Mouse (Mus musculus): ENCODE measurements around the gene Kmt5b. TPM values are rescaled to one million over a fixed set of nuclear protein-coding genes. Genes with fewer than 3 reads are reported as not detected.

The Kmt5b gene
- total RNA-seq, 1 experiment: 27.2 TPM

DNA sequence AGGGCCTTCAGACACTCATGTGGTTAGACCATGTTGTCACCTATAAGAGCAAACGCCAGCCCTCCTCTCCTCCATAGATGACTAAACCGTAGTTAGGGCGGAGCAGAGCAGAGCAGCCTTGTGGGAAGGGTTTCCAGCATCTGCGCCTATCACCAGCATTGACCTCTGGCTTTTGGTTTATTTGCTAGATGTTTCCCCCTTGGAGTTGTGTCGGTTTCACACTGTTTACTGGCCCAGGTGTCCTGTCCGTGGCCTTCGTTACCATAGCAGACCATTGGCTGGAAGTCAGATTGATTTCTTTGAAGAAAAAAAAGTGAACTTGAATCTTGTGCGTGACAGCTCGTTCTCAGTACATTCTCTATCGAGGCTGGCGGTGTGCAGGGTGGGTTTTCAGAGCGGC, 48.6 kb downstream of the Kmt5b start:
- no peak overlapping the region for H3K4me3 ChIP-seq (ENCODE audit: insufficient read depth in 1 of 2, low read depth in 1 of 2, low read length in 2 of 2, poor library complexity in 1 of 2, severe bottlenecking in 1 of 2)
- in situ Hi-C loops (cut with MboI; ENCODE audit: low sequenced_read_pairs in 2 of 2, unreplicated experiment in 2 of 2): no loop called here
- peaks cover 0 to 2% of the 10 kb centered on the region in 2 experiments; a peak in 1 of 4 replicates for H3K4me1 ChIP-seq (ENCODE audit: control insufficient read depth in 2 of 2, insufficient read depth in 2 of 2, low read length in 2 of 2, poor library complexity in 1 of 2)
- no peak overlapping the region for H3K27ac ChIP-seq (ENCODE audit: insufficient read depth, low read depth, low read length, poor library complexity, severe bottlenecking)
- peaks cover 6% of the 10 kb centered on the region; the same call in 1 of the 2 replicates for H3K36me3 ChIP-seq (ENCODE audit: control insufficient read depth, insufficient read depth, low read length, poor library complexity, severe bottlenecking)
- H3K9ac ChIP-seq (ENCODE audit: insufficient read depth, low read depth, low read length, poor library complexity, severe bottlenecking): no peak overlapping the region
- no peak for DNase-seq (ENCODE audit: low read depth, low spot score)
- TF ChIP-seq ZC3H11A (IDR thresholded peaks at IDR 0.05; ENCODE audit: borderline replicate concordance, low read depth, low read length): no peak
- no peak for TF ChIP-seq CHD2 (IDR thresholded peaks at IDR 0.05; ENCODE audit: low read depth, low read length)
- no peak for TF ChIP-seq ZNF384 (IDR thresholded peaks at IDR 0.05; ENCODE audit: low read depth, low read length)
- TF ChIP-seq HCFC1 (IDR thresholded peaks at IDR 0.05; ENCODE audit: borderline replicate concordance, insufficient read depth, low read length): no peak
- no peak for TF ChIP-seq MAFK (IDR thresholded peaks at IDR 0.05; ENCODE audit: insufficient read depth, low read depth, low read length)
- no peaks in the 10 kb centered on the region for H3K9me3 ChIP-seq (ENCODE audit: control insufficient read depth, insufficient read depth, low read depth, low read length)

DNA sequence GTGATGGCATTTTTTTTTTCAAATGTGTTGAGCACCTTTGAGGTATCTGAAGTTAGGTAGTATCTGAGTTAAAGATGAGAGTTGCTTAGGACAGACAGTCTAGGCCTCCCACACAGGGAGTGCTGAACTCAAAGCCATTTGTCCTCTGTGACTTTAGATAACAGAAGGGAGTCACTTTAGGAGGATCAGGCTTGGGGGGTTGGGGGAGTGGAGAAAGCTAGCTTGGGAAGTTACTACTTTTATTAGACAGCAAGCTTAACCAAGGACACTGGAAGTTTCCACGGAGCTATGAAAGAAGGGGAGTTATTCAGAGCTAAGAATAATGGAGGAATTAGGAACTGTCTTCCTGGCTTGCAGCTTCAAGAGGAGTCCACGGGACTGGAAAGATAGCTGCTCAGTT, 51.9 kb downstream of the Kmt5b start:
- H3K36me3 ChIP-seq (ENCODE audit: control insufficient read depth, insufficient read depth, low read length, poor library complexity, severe bottlenecking): peaks cover 4% of the 10 kb centered on the region; the same call in 1 of the 2 replicates
- in situ Hi-C loops (cut with MboI; ENCODE audit: low sequenced_read_pairs in 2 of 2, unreplicated experiment in 2 of 2): no loop called here
- H3K27ac ChIP-seq (ENCODE audit: insufficient read depth, low read depth, low read length, poor library complexity, severe bottlenecking): no peak overlapping the region
- H3K9me3 ChIP-seq (ENCODE audit: control insufficient read depth, insufficient read depth, low read depth, low read length): no peaks in the 10 kb centered on the region
- H3K9ac ChIP-seq (ENCODE audit: insufficient read depth, low read depth, low read length, poor library complexity, severe bottlenecking): no peak overlapping the region
- DNase-seq (ENCODE audit: low read depth, low spot score): no peak
- no peak overlapping the region for H3K4me3 ChIP-seq (ENCODE audit: insufficient read depth in 1 of 2, low read depth in 1 of 2, low read length in 2 of 2, poor library complexity in 1 of 2, severe bottlenecking in 1 of 2)
- H3K4me1 ChIP-seq (ENCODE audit: control insufficient read depth in 2 of 2, insufficient read depth in 2 of 2, low read length in 2 of 2, poor library complexity in 1 of 2): peaks cover 0 to 2% of the 10 kb centered on the region in 2 experiments; a peak in 1 of 4 replicates
- TF ChIP-seq CHD2 (IDR thresholded peaks at IDR 0.05; ENCODE audit: low read depth, low read length) (no peak), HCFC1 (IDR thresholded peaks at IDR 0.05; ENCODE audit: borderline replicate concordance, insufficient read depth, low read length) (no peak), ZNF384 (IDR thresholded peaks at IDR 0.05; ENCODE audit: low read depth, low read length) (no peak), ZC3H11A (IDR thresholded peaks at IDR 0.05; ENCODE audit: borderline replicate concordance, low read depth, low read length) (no peak), MAFK (IDR thresholded peaks at IDR 0.05; ENCODE audit: insufficient read depth, low read depth, low read length) (no peak)

DNA sequence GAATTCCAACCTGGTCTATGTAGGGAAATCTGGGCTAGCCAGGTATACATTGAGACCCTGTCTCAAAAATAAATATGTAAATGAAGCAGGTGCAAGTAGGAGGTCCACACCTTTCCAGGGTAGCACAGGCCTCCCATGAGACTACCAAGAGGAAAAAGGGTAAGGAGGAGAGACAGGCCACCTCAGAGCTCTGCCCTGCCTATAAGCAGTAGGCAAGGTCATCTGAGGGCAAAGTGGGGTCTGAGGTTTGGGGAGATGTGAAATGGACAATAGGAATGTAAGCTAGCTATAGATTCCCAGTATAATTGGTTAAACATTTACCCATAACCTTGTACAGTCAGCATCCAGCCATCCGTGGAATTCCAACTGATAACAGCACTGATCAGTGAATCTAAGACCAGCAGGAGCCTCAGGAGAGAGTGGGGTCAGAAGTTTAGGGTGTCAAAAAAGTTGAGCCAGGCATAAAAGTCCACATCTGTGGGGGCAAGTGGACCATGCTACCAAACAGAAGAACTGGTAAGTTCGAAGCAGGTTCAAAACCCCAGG, 52.8 kb downstream of the Kmt5b start:
- in situ Hi-C loops (cut with MboI; ENCODE audit: low sequenced_read_pairs in 2 of 2, unreplicated experiment in 2 of 2): no loop called here
- no peak for DNase-seq (ENCODE audit: low read depth, low spot score)
- no peak overlapping the region for H3K4me3 ChIP-seq (ENCODE audit: insufficient read depth in 1 of 2, low read depth in 1 of 2, low read length in 2 of 2, poor library complexity in 1 of 2, severe bottlenecking in 1 of 2)
- H3K9ac ChIP-seq (ENCODE audit: insufficient read depth, low read depth, low read length, poor library complexity, severe bottlenecking): no peak overlapping the region
- H3K36me3 ChIP-seq (ENCODE audit: control insufficient read depth, insufficient read depth, low read length, poor library complexity, severe bottlenecking): peaks cover 2% of the 10 kb centered on the region; the same call in 1 of the 2 replicates
- TF ChIP-seq ZC3H11A (IDR thresholded peaks at IDR 0.05; ENCODE audit: borderline replicate concordance, low read depth, low read length) (no peak), HCFC1 (IDR thresholded peaks at IDR 0.05; ENCODE audit: borderline replicate concordance, insufficient read depth, low read length) (no peak)
- no peaks in the 10 kb centered on the region for H3K9me3 ChIP-seq (ENCODE audit: control insufficient read depth, insufficient read depth, low read depth, low read length)
- no peak overlapping the region for H3K27ac ChIP-seq (ENCODE audit: insufficient read depth, low read depth, low read length, poor library complexity, severe bottlenecking)
- H3K4me1 ChIP-seq (ENCODE audit: control insufficient read depth in 2 of 2, insufficient read depth in 2 of 2, low read length in 2 of 2, poor library complexity in 1 of 2): peaks cover 0 to 2% of the 10 kb centered on the region in 2 experiments; a peak in 1 of 4 replicates

- no peak for DNase-seq (ENCODE audit: low read depth, low spot score)
- Histone ChIP-seq H3K9ac (ENCODE audit: insufficient read depth, low read depth, low read length, poor library complexity, severe bottlenecking) (no peak overlapping the region), H3K4me1 (ENCODE audit: control insufficient read depth in 2 of 2, insufficient read depth in 2 of 2, low read length in 2 of 2, poor library complexity in 1 of 2) (no peaks in the 10 kb centered on the region), H3K27ac (ENCODE audit: insufficient read depth, low read depth, low read length, poor library complexity, severe bottlenecking) (no peak overlapping the region), H3K4me3 (ENCODE audit: insufficient read depth in 1 of 2, low read depth in 1 of 2, low read length in 2 of 2, poor library complexity in 1 of 2, severe bottlenecking in 1 of 2) (no peak overlapping the region), H3K9me3 (ENCODE audit: control insufficient read depth, insufficient read depth, low read depth, low read length) (no peaks in the 10 kb centered on the region), H3K36me3 (ENCODE audit: control insufficient read depth, insufficient read depth, low read length, poor library complexity, severe bottlenecking) (no peaks in the 10 kb centered on the region)
- TF ChIP-seq MAFK (IDR thresholded peaks at IDR 0.05; ENCODE audit: insufficient read depth, low read depth, low read length): no peak
- no peak for TF ChIP-seq ZC3H11A (IDR thresholded peaks at IDR 0.05; ENCODE audit: borderline replicate concordance, low read depth, low read length)
- TF ChIP-seq ZNF384 (IDR thresholded peaks at IDR 0.05; ENCODE audit: low read depth, low read length): no peak
- no peak for TF ChIP-seq CHD2 (IDR thresholded peaks at IDR 0.05; ENCODE audit: low read depth, low read length)
- TF ChIP-seq HCFC1 (IDR thresholded peaks at IDR 0.05; ENCODE audit: borderline replicate concordance, insufficient read depth, low read length): no peak
- in situ Hi-C loops (cut with MboI; ENCODE audit: low sequenced_read_pairs in 2 of 2, unreplicated experiment in 2 of 2): no loop called here
Measured at GRCm38 (mm10) chr19:3825044-3825443, 57.8 kb downstream of the Kmt5b start.

GRCm38 (mm10) chr19:3829863-3830262, 62.6 kb downstream of the Kmt5b start:
- Histone ChIP-seq H3K9me3 (ENCODE audit: control insufficient read depth, insufficient read depth, low read depth, low read length) (no peaks in the 10 kb centered on the region), H3K4me1 (ENCODE audit: control insufficient read depth in 2 of 2, insufficient read depth in 2 of 2, low read length in 2 of 2, poor library complexity in 1 of 2) (peaks cover 0 to 5% of the 10 kb centered on the region in 2 experiments; a peak in 1 of 4 replicates), H3K4me3 (ENCODE audit: insufficient read depth in 1 of 2, low read depth in 1 of 2, low read length in 2 of 2, poor library complexity in 1 of 2, severe bottlenecking in 1 of 2) (no peak overlapping the region), H3K27ac (ENCODE audit: insufficient read depth, low read depth, low read length, poor library complexity, severe bottlenecking) (no peak overlapping the region), H3K36me3 (ENCODE audit: control insufficient read depth, insufficient read depth, low read length, poor library complexity, severe bottlenecking) (no peaks in the 10 kb centered on the region), H3K9ac (ENCODE audit: insufficient read depth, low read depth, low read length, poor library complexity, severe bottlenecking) (no peak overlapping the region)
- DNase-seq (ENCODE audit: low read depth, low spot score): no peak
- TF ChIP-seq HCFC1 (IDR thresholded peaks at IDR 0.05; ENCODE audit: borderline replicate concordance, insufficient read depth, low read length) (no peak), CHD2 (IDR thresholded peaks at IDR 0.05; ENCODE audit: low read depth, low read length) (no peak), ZNF384 (IDR thresholded peaks at IDR 0.05; ENCODE audit: low read depth, low read length) (no peak), MAFK (IDR thresholded peaks at IDR 0.05; ENCODE audit: insufficient read depth, low read depth, low read length) (no peak), ZC3H11A (IDR thresholded peaks at IDR 0.05; ENCODE audit: borderline replicate concordance, low read depth, low read length) (no peak)
- in situ Hi-C loops (cut with MboI; ENCODE audit: low sequenced_read_pairs in 2 of 2, unreplicated experiment in 2 of 2): no loop called here
